Mouse (Mus musculus) limb, embryonic 12.5 days (tissue): ENCODE data around the gene Duox2. TPM values are rescaled to one million over a fixed set of nuclear protein-coding genes. Genes with fewer than 3 reads are reported as not detected.
"Not testable (repeated sequence)": the region's sequence is repeated elsewhere in the genome, so short reads cannot be mapped to it uniquely, and the experiment has no call there.

ENCODE experiments used
- ATAC-seq: fragments of 200-750 bp; cut with Nextera tagmentation; 2 replicates; pipeline ENCODE4 v1.8.0; 2017; ENCODE audit warnings: low read depth, moderate TSS enrichment; ENCODE audit not compliant: insufficient number of reproducible peaks, insufficient read depth, low FRiP score, low TSS enrichment
- H3K27ac ChIP-seq: fragments of 300-500 bp; sonication (generic); 2 replicates; pipeline ENCODE4 v1.5.1; 2016; ENCODE audit warnings: mild to moderate bottlenecking, moderate library complexity
- H3K27me3 ChIP-seq: fragments of 300-500 bp; sonication (generic); 2 replicates; pipeline ENCODE4 v1.6.1; 2016; ENCODE audit warnings: mild to moderate bottlenecking, moderate library complexity
- H3K36me3 ChIP-seq: fragments of 300-500 bp; sonication (generic); 2 replicates; pipeline ENCODE4 v1.6.1; 2016; ENCODE audit warnings: mild to moderate bottlenecking, moderate library complexity
- H3K4me1 ChIP-seq: fragments of 300-500 bp; sonication (generic); replicated peaks from 2 replicates; pipeline ENCODE4 v1.6.1; 2016
- H3K4me2 ChIP-seq: fragments of 300-500 bp; sonication (generic); 2 replicates; pipeline ENCODE4 v1.6.1; 2016; ENCODE audit warnings: mild to moderate bottlenecking, moderate library complexity
- H3K4me3 ChIP-seq: fragments of 300-500 bp; sonication (generic); replicated peaks from 2 replicates; pipeline ENCODE4 v1.5.1; 2016; ENCODE audit warnings: mild to moderate bottlenecking
- H3K9ac ChIP-seq: fragments of 300-500 bp; sonication (generic); replicated peaks from 2 replicates; pipeline ENCODE4 v1.6.1; 2016; ENCODE audit warnings: mild to moderate bottlenecking, moderate library complexity
- H3K9me3 ChIP-seq: fragments of 300-500 bp; sonication (generic); 2 replicates; pipeline ENCODE4 v1.6.1; 2016; ENCODE audit warnings: mild to moderate bottlenecking, moderate library complexity
- WGBS: fragments of 180-500 bp; shearing (Covaris S2); methylation state at CpG from one replicate; pipeline ENCODE4 v1.1.7; 2016; 5-methylcytosine and 5-hydroxymethylcytosine counted together
- polyA plus RNA-seq: library from polyadenylated mRNA; unstranded; fragments of >200 nt; fragmentation: Nextera tagmentation; extraction: Ambion mirVana; gene quantifications from 2 replicates; pipeline ENCODE4 v1.2.1, GENCODE M21; 2016

The Duox2 gene
- polyA plus RNA-seq: not detected in 2 replicates

GRCm38 (mm10) chr2:122298096-122298499, at the start of gene Duox2:
Gene Duox2, minus strand, starts transcription at chr2:122298449.
- WGBS: 6% methylated on average over 13 of the region's 13 CpGs
- Histone ChIP-seq H3K4me1 (peaks cover 27% of the 10 kb centered on the region), H3K4me3 (peak within 1 kb of the TSS; percentile 33), H3K4me2 (peak within 1 kb of the TSS; percentile 55), H3K36me3 (no peaks in the 10 kb centered on the region), H3K9me3 (no peaks in the 10 kb centered on the region), H3K9ac (no peak within 1 kb of the TSS), H3K27me3 (peaks cover 99% of the 10 kb centered on the region), H3K27ac (no peak within 1 kb of the TSS)
- no peak for ATAC-seq

GRCm38 (mm10) chr2:122347257-122347656, 49.0 kb upstream of the Duox2 start:
- Histone ChIP-seq H3K9ac (no peak overlapping the region), H3K36me3 (no peaks in the 10 kb centered on the region), H3K27ac (no peak overlapping the region), H3K4me3 (no peak overlapping the region), H3K9me3 (no peaks in the 10 kb centered on the region), H3K4me2 (no peak overlapping the region), H3K4me1 (peaks cover 19% of the 10 kb centered on the region), H3K27me3 (no peaks in the 10 kb centered on the region)
- ATAC-seq: no peak
- WGBS: 95% methylated on average over 3 of the region's 3 CpGs

DNA sequence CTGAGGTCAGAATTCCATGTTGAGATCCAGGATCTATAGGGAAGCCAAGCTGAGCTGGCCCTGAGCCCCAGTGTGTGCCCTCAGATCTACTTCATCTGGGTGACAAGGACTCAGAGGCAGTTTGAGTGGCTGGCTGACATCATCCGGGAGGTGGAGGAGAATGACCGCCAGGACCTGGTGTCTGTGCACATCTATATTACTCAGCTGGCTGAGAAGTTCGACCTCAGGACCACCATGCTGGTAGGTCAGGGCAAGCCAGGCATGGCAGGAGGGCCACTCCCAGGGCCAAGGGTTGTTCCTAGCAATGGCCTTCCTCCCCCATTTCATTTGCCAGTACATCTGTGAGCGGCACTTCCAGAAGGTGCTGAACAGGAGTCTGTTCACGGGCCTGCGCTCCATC, 47.9 kb upstream of the Duox2 start:
- not testable (repeated sequence) for H3K27ac ChIP-seq, H3K9ac ChIP-seq, H3K27me3 ChIP-seq, H3K4me2 ChIP-seq, H3K9me3 ChIP-seq, H3K36me3 ChIP-seq, ATAC-seq, H3K4me3 ChIP-seq
- WGBS: 88% methylated on average over 6 of the region's 6 CpGs
- H3K4me1 ChIP-seq: peaks cover 19% of the 10 kb centered on the region

DNA sequence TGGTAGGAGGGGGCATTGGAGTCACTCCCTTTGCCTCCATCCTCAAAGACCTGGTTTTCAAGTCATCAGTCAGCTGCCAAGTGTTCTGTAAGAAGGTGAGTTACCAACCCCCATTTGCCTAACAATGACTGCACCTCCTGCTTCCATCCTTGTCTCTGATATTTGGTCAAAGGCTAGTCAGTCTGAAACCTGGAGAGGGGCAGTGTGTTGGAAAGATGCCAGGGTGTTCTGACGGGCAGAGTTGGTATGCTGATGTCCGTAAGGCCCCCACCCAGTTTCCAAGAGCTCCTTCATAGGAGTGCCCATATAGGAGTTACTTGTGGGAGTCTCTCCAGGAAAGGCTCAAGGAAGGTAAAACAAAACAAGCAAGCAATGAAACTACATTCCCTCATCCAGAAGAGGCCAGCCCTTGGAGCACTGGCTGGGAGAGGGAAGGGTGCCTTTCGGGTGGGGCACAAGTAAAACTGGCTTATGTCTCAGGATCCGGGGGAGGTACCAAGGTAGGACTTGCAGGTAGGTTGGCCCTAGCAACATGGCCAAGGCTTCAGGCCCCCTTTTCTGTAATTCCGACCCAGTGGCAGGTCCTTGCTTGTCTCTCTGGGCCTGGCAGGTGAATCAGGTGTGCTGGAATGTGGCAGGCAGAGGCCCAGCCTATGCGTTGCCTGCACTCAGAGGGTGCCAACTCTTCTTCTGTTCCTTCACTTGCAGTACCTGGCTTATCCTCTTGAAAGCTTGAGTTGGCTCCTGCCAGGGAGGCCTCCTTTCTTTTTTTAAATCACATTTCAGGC, 47.1 kb upstream of the Duox2 start:
- Histone ChIP-seq H3K9me3 (no peaks in the 10 kb centered on the region), H3K4me2 (no peak overlapping the region), H3K4me3 (no peak overlapping the region), H3K4me1 (peaks cover 19% of the 10 kb centered on the region), H3K27ac (no peak overlapping the region), H3K36me3 (no peaks in the 10 kb centered on the region), H3K27me3 (no peaks in the 10 kb centered on the region), H3K9ac (no peak overlapping the region)
- 81% methylated on average over 6 of the region's 6 CpGs for WGBS
- ATAC-seq: no peak

DNA sequence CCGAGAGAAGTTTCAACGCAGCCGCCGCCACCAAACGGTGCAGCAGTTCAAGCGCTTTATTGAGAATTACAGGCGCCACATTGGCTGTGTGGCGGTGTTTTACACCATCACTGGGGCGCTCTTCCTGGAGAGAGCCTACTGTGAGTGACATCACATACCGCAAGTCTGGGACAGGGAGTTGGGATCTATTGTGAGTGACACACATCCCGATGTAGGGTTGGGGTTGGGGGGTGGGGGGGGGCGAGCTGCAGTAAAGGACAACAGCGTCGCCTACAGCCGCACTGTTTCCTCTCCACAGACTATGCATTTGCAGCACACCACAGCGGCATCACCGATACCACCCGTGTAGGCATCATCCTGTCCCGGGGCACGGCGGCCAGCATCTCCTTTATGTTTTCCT, 39.0 kb upstream of the Duox2 start:
- Histone ChIP-seq H3K4me3 (peak overlapping the region; percentile 12), H3K36me3 (no peaks in the 10 kb centered on the region), H3K9me3 (no peaks in the 10 kb centered on the region), H3K4me2 (peak overlapping the region; percentile 43), H3K27me3 (peaks cover 5% of the 10 kb centered on the region; the same call in 1 of the 2 replicates), H3K27ac (no peak overlapping the region), H3K9ac (0 out of 2 replicates have a peak overlapping the region, but pooled peaks have one; percentile 12), H3K4me1 (no peaks in the 10 kb centered on the region)
- 60% methylated on average over 21 of the region's 21 CpGs for WGBS
- ATAC-seq: no peak

DNA sequence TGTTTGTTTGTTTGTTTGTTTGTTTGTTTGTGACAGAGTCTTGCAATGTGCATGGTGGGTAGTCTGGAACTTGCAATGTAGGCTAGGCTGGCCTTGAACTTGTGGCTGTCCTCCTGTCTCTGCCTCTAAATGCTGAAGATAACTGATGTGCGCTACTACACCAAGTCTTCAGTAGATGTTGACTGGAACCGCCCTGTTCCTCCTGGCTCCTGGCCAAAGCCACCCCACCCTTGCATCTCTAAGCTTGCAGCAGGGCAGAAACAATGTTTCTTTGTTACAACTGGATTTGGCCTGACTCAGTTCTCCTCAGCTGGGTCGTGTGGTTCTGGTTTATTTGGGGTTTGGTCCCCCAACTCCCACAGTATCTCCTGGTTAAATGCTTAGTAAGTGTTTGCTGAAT, 35.9 kb upstream of the Duox2 start:
- no peak overlapping the region for H3K4me2 ChIP-seq
- H3K9ac ChIP-seq: no peak overlapping the region
- WGBS: 68% methylated on average over 3 of the region's 3 CpGs
- H3K36me3 ChIP-seq: no peaks in the 10 kb centered on the region
- peaks cover 5% of the 10 kb centered on the region; the same call in 1 of the 2 replicates for H3K27me3 ChIP-seq
- H3K27ac ChIP-seq: no peak overlapping the region
- no peak overlapping the region for H3K4me3 ChIP-seq
- ATAC-seq: no peak
- H3K9me3 ChIP-seq: no peaks in the 10 kb centered on the region
- H3K4me1 ChIP-seq: no peaks in the 10 kb centered on the region

GRCm38 (mm10) chr2:122332222-122332621, 34.0 kb upstream of the Duox2 start:
- Histone ChIP-seq H3K27ac (no peak overlapping the region), H3K9ac (no peak overlapping the region), H3K4me1 (no peaks in the 10 kb centered on the region), H3K9me3 (no peaks in the 10 kb centered on the region), H3K27me3 (no peaks in the 10 kb centered on the region), H3K4me3 (no peak overlapping the region), H3K4me2 (no peak overlapping the region), H3K36me3 (no peaks in the 10 kb centered on the region)
- ATAC-seq: no peak
- WGBS: 79% methylated on average over 3 of the region's 3 CpGs

DNA sequence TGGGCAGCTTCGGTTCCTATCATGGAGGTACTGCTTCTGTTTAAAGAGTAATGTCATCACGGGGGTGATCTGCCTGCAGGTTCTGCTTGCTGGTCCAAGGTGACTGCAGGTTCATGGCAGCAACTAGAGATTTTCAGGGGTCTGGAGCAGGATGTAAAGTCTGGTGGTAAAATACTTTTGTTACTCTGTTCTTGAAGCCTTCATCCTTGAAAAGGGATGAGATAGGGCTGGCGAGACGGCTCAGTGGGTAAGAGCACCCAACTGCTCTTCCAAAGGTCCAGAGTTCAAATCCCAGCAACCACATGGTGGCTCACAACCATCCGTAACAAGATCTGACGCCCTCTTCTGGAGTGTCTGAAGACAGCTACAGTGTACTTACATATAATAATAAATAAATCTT, 32.1 kb upstream of the Duox2 start:
- not testable (repeated sequence) for H3K9ac ChIP-seq, H3K9me3 ChIP-seq, H3K4me2 ChIP-seq, H3K27me3 ChIP-seq, ATAC-seq, H3K4me1 ChIP-seq, H3K27ac ChIP-seq, H3K36me3 ChIP-seq, H3K4me3 ChIP-seq
- 80% methylated on average over 6 of the region's 6 CpGs for WGBS

DNA sequence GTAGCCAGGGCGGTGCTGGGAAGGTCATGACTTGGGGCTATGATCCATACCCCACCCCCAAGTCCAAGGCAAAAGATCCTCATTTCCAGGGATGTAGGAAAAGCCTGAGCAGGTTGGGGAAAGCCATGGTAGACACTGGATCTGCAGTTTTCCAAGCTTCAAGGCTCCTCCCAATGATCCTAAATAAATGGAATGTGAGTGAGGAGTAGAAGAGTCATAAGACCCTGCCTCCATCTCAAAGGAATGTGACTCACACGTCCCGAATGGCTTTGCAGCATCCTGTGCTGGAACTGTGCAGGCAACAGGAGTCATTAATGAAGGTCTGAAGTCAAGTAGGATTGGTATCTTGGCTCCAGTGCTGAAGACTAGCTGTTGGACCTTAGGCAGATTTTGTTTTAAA, 29.7 kb upstream of the Duox2 start:
- H3K36me3 ChIP-seq: no peaks in the 10 kb centered on the region
- H3K27me3 ChIP-seq: no peaks in the 10 kb centered on the region; the same call in 1 of the 2 replicates
- no peak for ATAC-seq
- H3K4me2 ChIP-seq: no peak overlapping the region
- H3K4me3 ChIP-seq: no peak overlapping the region
- H3K9ac ChIP-seq: no peak overlapping the region
- H3K27ac ChIP-seq: no peak overlapping the region
- 61% methylated on average over 3 of the region's 3 CpGs for WGBS
- no peaks in the 10 kb centered on the region for H3K9me3 ChIP-seq
- H3K4me1 ChIP-seq: 0 out of 2 replicates have a peak, but pooled peaks cover 5% of the 10 kb centered on the region

- 0 out of 2 replicates have a peak, but pooled peaks cover 5% of the 10 kb centered on the region for H3K4me1 ChIP-seq
- H3K4me2 ChIP-seq: no peak overlapping the region
- H3K9me3 ChIP-seq: no peaks in the 10 kb centered on the region
- no peak overlapping the region for H3K4me3 ChIP-seq
- 64% methylated on average over 2 of the region's 2 CpGs for WGBS
- H3K36me3 ChIP-seq: no peaks in the 10 kb centered on the region
- no peak overlapping the region for H3K9ac ChIP-seq
- no peak for ATAC-seq
- no peaks in the 10 kb centered on the region; the same call in 1 of the 2 replicates for H3K27me3 ChIP-seq
- no peak overlapping the region for H3K27ac ChIP-seq
These were observed 27.1 kb upstream of the Duox2 start for GRCm38 (mm10) chr2:122325361-122325760.

- Histone ChIP-seq H3K9me3 (no peaks in the 10 kb centered on the region), H3K4me2 (no peak overlapping the region), H3K27me3 (no peaks in the 10 kb centered on the region; the same call in 1 of the 2 replicates), H3K36me3 (no peaks in the 10 kb centered on the region), H3K27ac (no peak overlapping the region), H3K9ac (no peak overlapping the region), H3K4me3 (no peak overlapping the region), H3K4me1 (0 out of 2 replicates have a peak, but pooled peaks cover 5% of the 10 kb centered on the region)
- no peak for ATAC-seq
- WGBS: 78% methylated on average over 3 of the region's 3 CpGs
These were observed 26.3 kb upstream of the Duox2 start for GRCm38 (mm10) chr2:122324586-122324985.
